Mouse (Mus musculus): ENCODE results near the gene Wdr1. TPM values are rescaled to one million over a fixed set of nuclear protein-coding genes. Genes with fewer than 3 reads are reported as not detected.

The Wdr1 gene
- polyA plus RNA-seq, 1 experiment from 2014 or later, result 197 TPM

GRCm38 (mm10) chr5:38516267-38516666, 46.8 kb downstream of the Wdr1 start:
- ATAC-seq (replicated peaks; ENCODE audit: insufficient number of reproducible peaks, insufficient read depth, low FRiP score, low read depth), result no peak
- Histone ChIP-seq H3K9me3 (replicated peaks) (no peaks in the 10 kb centered on the region), H3K9ac (no peak overlapping the region), H3K4me3 (no peak overlapping the region), H3K27ac (no peak overlapping the region), H3K27me3 (no peaks in the 10 kb centered on the region), H3K4me1 (replicated peaks) (peaks cover 6% of the 10 kb centered on the region; the same call in 1 of the 2 replicates), H3K36me3 (no peaks in the 10 kb centered on the region), H3K4me2 (no peak overlapping the region)
- 56% methylated on average over 6 of the region's 6 CpGs for WGBS

- H3K27ac ChIP-seq, result no peak overlapping the region
- no peak overlapping the region for H3K4me3 ChIP-seq
- no peak for ATAC-seq (replicated peaks; ENCODE audit: insufficient number of reproducible peaks, insufficient read depth, low FRiP score, low read depth)
- no peaks in the 10 kb centered on the region for H3K36me3 ChIP-seq
- 17% methylated on average over 2 of the region's 2 CpGs for WGBS
- H3K9ac ChIP-seq, result no peak overlapping the region
- no peak overlapping the region for H3K4me2 ChIP-seq
- H3K9me3 ChIP-seq (replicated peaks), result no peaks in the 10 kb centered on the region
- H3K4me1 ChIP-seq (replicated peaks), result peaks cover 6% of the 10 kb centered on the region; the same call in 1 of the 2 replicates
- no peaks in the 10 kb centered on the region for H3K27me3 ChIP-seq
Measured at GRCm38 (mm10) chr5:38512991-38513390, 50.0 kb downstream of the Wdr1 start.

- H3K27ac ChIP-seq, result no peak overlapping the region
- no peak overlapping the region for H3K4me3 ChIP-seq
- no peaks in the 10 kb centered on the region for H3K27me3 ChIP-seq
- peaks cover 6% of the 10 kb centered on the region; the same call in 1 of the 2 replicates for H3K4me1 ChIP-seq (replicated peaks)
- ATAC-seq (replicated peaks; ENCODE audit: insufficient number of reproducible peaks, insufficient read depth, low FRiP score, low read depth), result no peak
- no peaks in the 10 kb centered on the region for H3K36me3 ChIP-seq
- WGBS, result 28% methylated on average over 4 of the region's 4 CpGs
- no peak overlapping the region for H3K9ac ChIP-seq
- H3K9me3 ChIP-seq (replicated peaks), result no peaks in the 10 kb centered on the region
- no peak overlapping the region for H3K4me2 ChIP-seq
Measured at GRCm38 (mm10) chr5:38509568-38509967, 53.5 kb downstream of the Wdr1 start.

- no peaks in the 10 kb centered on the region for H3K4me1 ChIP-seq (replicated peaks)
- H3K9ac ChIP-seq, result no peak overlapping the region
- H3K27ac ChIP-seq, result no peak overlapping the region
- H3K36me3 ChIP-seq, result no peaks in the 10 kb centered on the region
- 52% methylated on average over 3 of the region's 3 CpGs for WGBS
- no peak overlapping the region for H3K4me2 ChIP-seq
- no peak overlapping the region for H3K4me3 ChIP-seq
- no peaks in the 10 kb centered on the region for H3K27me3 ChIP-seq
- no peaks in the 10 kb centered on the region for H3K9me3 ChIP-seq (replicated peaks)
- ATAC-seq (replicated peaks; ENCODE audit: insufficient number of reproducible peaks, insufficient read depth, low FRiP score, low read depth), result 0 out of 2 replicates have a peak, but pooled peaks have one; percentile 37
Measured at GRCm38 (mm10) chr5:38505435-38505765, 57.6 kb downstream of the Wdr1 start.

GRCm38 (mm10) chr5:38504747-38505434, 58.1 kb downstream of the Wdr1 start:
- H3K27me3 ChIP-seq, result no peaks in the 10 kb centered on the region
- no peak overlapping the region for H3K4me2 ChIP-seq
- 0 out of 2 replicates have a peak, but pooled peaks have one; percentile 27 for ATAC-seq (replicated peaks; ENCODE audit: insufficient number of reproducible peaks, insufficient read depth, low FRiP score, low read depth)
- H3K4me3 ChIP-seq, result no peak overlapping the region
- no peaks in the 10 kb centered on the region for H3K9me3 ChIP-seq (replicated peaks)
- no peak overlapping the region for H3K9ac ChIP-seq
- H3K27ac ChIP-seq, result no peak overlapping the region
- WGBS, result 59% methylated on average over 6 of the region's 6 CpGs
- no peaks in the 10 kb centered on the region for H3K4me1 ChIP-seq (replicated peaks)
- no peaks in the 10 kb centered on the region for H3K36me3 ChIP-seq

- H3K4me2 ChIP-seq, result no peak overlapping the region
- H3K36me3 ChIP-seq, result no peaks in the 10 kb centered on the region
- H3K9me3 ChIP-seq (replicated peaks), result no peaks in the 10 kb centered on the region
- H3K4me3 ChIP-seq, result no peak overlapping the region
- no peaks in the 10 kb centered on the region for H3K4me1 ChIP-seq (replicated peaks)
- no peak overlapping the region for H3K9ac ChIP-seq
- ATAC-seq (replicated peaks; ENCODE audit: insufficient number of reproducible peaks, insufficient read depth, low FRiP score, low read depth), result no peak
- no peak overlapping the region for H3K27ac ChIP-seq
- H3K27me3 ChIP-seq, result no peaks in the 10 kb centered on the region
- WGBS, result 61% methylated on average over 1 of the region's 1 CpGs
Measured at GRCm38 (mm10) chr5:38504116-38504515, 58.9 kb downstream of the Wdr1 start.

GRCm38 (mm10) chr5:38502992-38503391, 60.0 kb downstream of the Wdr1 start, which contains the start of gene Slc2a9:
Gene Slc2a9, minus strand, starts transcription at chr5:38503143.
- 82% methylated on average over 4 of the region's 4 CpGs for WGBS
- Histone ChIP-seq H3K36me3 (no peaks in the 10 kb centered on the region), H3K4me3 (no peak within 1 kb of the TSS), H3K27ac (no peak within 1 kb of the TSS), H3K4me1 (replicated peaks) (peaks cover 10% of the 10 kb centered on the region; the same call in 1 of the 2 replicates), H3K27me3 (no peaks in the 10 kb centered on the region), H3K9ac (no peak within 1 kb of the TSS), H3K4me2 (no peak within 1 kb of the TSS), H3K9me3 (replicated peaks) (no peaks in the 10 kb centered on the region)
- no peak for ATAC-seq (replicated peaks; ENCODE audit: insufficient number of reproducible peaks, insufficient read depth, low FRiP score, low read depth)

- no peak overlapping the region for H3K9ac ChIP-seq
- peaks cover 10% of the 10 kb centered on the region; the same call in 1 of the 2 replicates for H3K4me1 ChIP-seq (replicated peaks)
- no peak overlapping the region for H3K4me3 ChIP-seq
- no peak overlapping the region for H3K4me2 ChIP-seq
- 82% methylated on average over 8 of the region's 8 CpGs for WGBS
- no peak overlapping the region for H3K27ac ChIP-seq
- H3K36me3 ChIP-seq, result no peaks in the 10 kb centered on the region
- H3K27me3 ChIP-seq, result no peaks in the 10 kb centered on the region
- no peaks in the 10 kb centered on the region for H3K9me3 ChIP-seq (replicated peaks)
- ATAC-seq (replicated peaks; ENCODE audit: insufficient number of reproducible peaks, insufficient read depth, low FRiP score, low read depth), result no peak
Measured at GRCm38 (mm10) chr5:38500043-38500442, 63.0 kb downstream of the Wdr1 start.

- Histone ChIP-seq H3K4me2 (no peak overlapping the region), H3K27ac (no peak overlapping the region), H3K27me3 (no peaks in the 10 kb centered on the region), H3K9me3 (replicated peaks) (no peaks in the 10 kb centered on the region), H3K9ac (no peak overlapping the region), H3K4me3 (no peak overlapping the region), H3K36me3 (no peaks in the 10 kb centered on the region), H3K4me1 (replicated peaks) (peaks cover 10% of the 10 kb centered on the region; the same call in 1 of the 2 replicates)
- ATAC-seq (replicated peaks; ENCODE audit: insufficient number of reproducible peaks, insufficient read depth, low FRiP score, low read depth), result no peak
- WGBS, result 72% methylated on average over 7 of the region's 7 CpGs
Measured at GRCm38 (mm10) chr5:38499316-38499811, 63.7 kb downstream of the Wdr1 start.

- Histone ChIP-seq H3K9me3 (replicated peaks) (no peaks in the 10 kb centered on the region), H3K9ac (no peak overlapping the region), H3K4me2 (no peak overlapping the region), H3K27ac (no peak overlapping the region), H3K36me3 (no peaks in the 10 kb centered on the region), H3K4me1 (replicated peaks) (peaks cover 10% of the 10 kb centered on the region; the same call in 1 of the 2 replicates), H3K27me3 (no peaks in the 10 kb centered on the region), H3K4me3 (no peak overlapping the region)
- 29% methylated on average over 5 of the region's 5 CpGs for WGBS
- ATAC-seq (replicated peaks; ENCODE audit: insufficient number of reproducible peaks, insufficient read depth, low FRiP score, low read depth), result no peak
Measured at GRCm38 (mm10) chr5:38498479-38498878, 64.5 kb downstream of the Wdr1 start.

GRCm38 (mm10) chr5:38496491-38497057, 66.4 kb downstream of the Wdr1 start:
- no peaks in the 10 kb centered on the region for H3K9me3 ChIP-seq (replicated peaks)
- no peak overlapping the region for H3K4me2 ChIP-seq
- H3K36me3 ChIP-seq, result no peaks in the 10 kb centered on the region
- peaks cover 10% of the 10 kb centered on the region; the same call in 1 of the 2 replicates for H3K4me1 ChIP-seq (replicated peaks)
- H3K27ac ChIP-seq, result no peak overlapping the region
- no peak overlapping the region for H3K9ac ChIP-seq
- H3K27me3 ChIP-seq, result no peaks in the 10 kb centered on the region
- no peak for ATAC-seq (replicated peaks; ENCODE audit: insufficient number of reproducible peaks, insufficient read depth, low FRiP score, low read depth)
- no peak overlapping the region for H3K4me3 ChIP-seq
- 67% methylated on average over 8 of the region's 8 CpGs for WGBS

Data from heart, embryonic 15.5 days (tissue).